Mouse (Mus musculus) stomach, embryonic 15.5 days (tissue): ENCODE measurements around the gene Mettl26. TPM values are rescaled to one million over a fixed set of nuclear protein-coding genes. Genes with fewer than 3 reads are reported as not detected.
A peak's percentile ranks its signal among the peaks of the same experiment; 100 is the strongest.

Source experiments
- ATAC-seq: fragments of 200-750 bp; cut with Nextera tagmentation; 2 replicates; pipeline ENCODE4 v1.8.0; 2017; ENCODE audit warnings: low read depth, moderate number of reproducible peaks, moderate TSS enrichment; ENCODE audit not compliant: insufficient read depth, low FRiP score
- H3K27ac ChIP-seq: fragments of 300-500 bp; sonication (generic); 2 replicates; pipeline ENCODE4 v1.5.1; 2015; ENCODE audit warnings: mild to moderate bottlenecking, inconsistent platforms
- H3K27me3 ChIP-seq: fragments of 300-500 bp; sonication (generic); replicated peaks from 2 replicates; pipeline ENCODE4 v1.6.1; 2015; ENCODE audit warnings: inconsistent platforms
- H3K36me3 ChIP-seq: fragments of 300-500 bp; sonication (generic); 2 replicates; pipeline ENCODE4 v1.6.1; 2015; ENCODE audit warnings: inconsistent platforms
- H3K4me1 ChIP-seq: fragments of 300-500 bp; sonication (generic); 2 replicates; pipeline ENCODE4 v1.6.1; 2015; ENCODE audit warnings: inconsistent platforms
- H3K4me2 ChIP-seq: fragments of 300-500 bp; sonication (generic); 2 replicates; pipeline ENCODE4 v1.6.1; 2015; ENCODE audit warnings: mild to moderate bottlenecking, inconsistent platforms
- H3K4me3 ChIP-seq: fragments of 300-500 bp; sonication (generic); replicated peaks from 2 replicates; pipeline ENCODE4 v1.5.1; 2015; ENCODE audit warnings: inconsistent platforms
- H3K9ac ChIP-seq: fragments of 300-500 bp; sonication (generic); 2 replicates; pipeline ENCODE4 v1.6.1; 2015; ENCODE audit warnings: inconsistent platforms
- H3K9me3 ChIP-seq: fragments of 300-500 bp; sonication (generic); 2 replicates; pipeline ENCODE4 v1.6.1; 2016; ENCODE audit warnings: inconsistent platforms
- WGBS: fragments of 180-500 bp; shearing (Covaris S2); methylation state at CpG from one replicate; pipeline ENCODE4 v1.1.7; 2015; 5-methylcytosine and 5-hydroxymethylcytosine counted together
- polyA plus RNA-seq: library from polyadenylated mRNA; unstranded; fragments of >200 nt; fragmentation: Nextera tagmentation; extraction: Ambion mirVana; gene quantifications from 2 replicates; pipeline ENCODE4 v1.2.1, GENCODE M21; 2015

Gene Mettl26
- polyA plus RNA-seq, 1 experiment from 2014 or later = 68.3 TPM

- no peak overlapping the region for H3K27ac ChIP-seq
- 82% methylated on average over 14 of the region's 14 CpGs for WGBS
- H3K27me3 ChIP-seq = no peaks in the 10 kb centered on the region
- no peak overlapping the region for H3K4me3 ChIP-seq
- H3K36me3 ChIP-seq = peaks cover 37% of the 10 kb centered on the region
- H3K4me2 ChIP-seq = no peak overlapping the region
- H3K9me3 ChIP-seq = no peaks in the 10 kb centered on the region
- peaks cover 45% of the 10 kb centered on the region for H3K4me1 ChIP-seq
- no peak overlapping the region for H3K9ac ChIP-seq
- no peak for ATAC-seq
Measured at GRCm38 (mm10) chr17:25839455-25840235, 35.2 kb upstream of the Mettl26 start.

- peaks cover 41% of the 10 kb centered on the region for H3K4me1 ChIP-seq
- 94% methylated on average over 6 of the region's 6 CpGs for WGBS
- no peak overlapping the region for H3K9ac ChIP-seq
- no peaks in the 10 kb centered on the region for H3K27me3 ChIP-seq
- H3K4me2 ChIP-seq = no peak overlapping the region
- H3K27ac ChIP-seq = no peak overlapping the region
- no peak overlapping the region for H3K4me3 ChIP-seq
- H3K9me3 ChIP-seq = no peaks in the 10 kb centered on the region
- H3K36me3 ChIP-seq = peaks cover 39% of the 10 kb centered on the region
- no peak for ATAC-seq
Measured at GRCm38 (mm10) chr17:25840519-25840918, 34.4 kb upstream of the Mettl26 start.

- no peaks in the 10 kb centered on the region for H3K9me3 ChIP-seq
- H3K4me1 ChIP-seq = peaks cover 33% of the 10 kb centered on the region
- no peak within 1 kb of the TSS for H3K27ac ChIP-seq
- 93% methylated on average over 22 of the region's 22 CpGs for WGBS
- H3K27me3 ChIP-seq = no peaks in the 10 kb centered on the region
- H3K9ac ChIP-seq = no peak within 1 kb of the TSS
- H3K4me2 ChIP-seq = no peak within 1 kb of the TSS
- peaks cover 41% of the 10 kb centered on the region for H3K36me3 ChIP-seq
- H3K4me3 ChIP-seq = no peak within 1 kb of the TSS
- no peak for ATAC-seq
Measured at GRCm38 (mm10) chr17:25841117-25841880, 33.6 kb upstream of the Mettl26 start, which contains the start of gene Gm20683. Gene Gm20683, minus strand, starts transcription at chr17:25841763.

- Histone ChIP-seq H3K4me1 (peaks cover 21% of the 10 kb centered on the region), H3K27me3 (no peaks in the 10 kb centered on the region), H3K4me2 (no peak overlapping the region), H3K9me3 (no peaks in the 10 kb centered on the region), H3K36me3 (peaks cover 41% of the 10 kb centered on the region), H3K27ac (no peak overlapping the region), H3K9ac (no peak overlapping the region), H3K4me3 (no peak overlapping the region)
- 86% methylated on average over 3 of the region's 3 CpGs for WGBS
- ATAC-seq = no peak
Measured at GRCm38 (mm10) chr17:25842509-25842908, 32.4 kb upstream of the Mettl26 start.

GRCm38 (mm10) chr17:25843122-25843521 lies 31.8 kb upstream of the Mettl26 start:
- Histone ChIP-seq H3K27ac (no peak overlapping the region), H3K36me3 (peaks cover 42% of the 10 kb centered on the region), H3K27me3 (no peaks in the 10 kb centered on the region), H3K9me3 (no peaks in the 10 kb centered on the region), H3K4me2 (peak overlapping the region; percentile 88), H3K4me1 (peaks cover 18% of the 10 kb centered on the region), H3K4me3 (peak overlapping the region; percentile 87), H3K9ac (0 out of 2 replicates have a peak overlapping the region, but pooled peaks have one; percentile 88)
- WGBS = 90% methylated on average over 4 of the region's 4 CpGs
- ATAC-seq = no peak

- peak overlapping the region; percentile 88 for H3K4me2 ChIP-seq
- H3K36me3 ChIP-seq = peaks cover 45% of the 10 kb centered on the region
- ATAC-seq = peak; percentile 3; the same call in 1 of the 2 replicates
- 2% methylated on average over 38 of the region's 38 CpGs for WGBS
- H3K9me3 ChIP-seq = no peaks in the 10 kb centered on the region
- H3K27me3 ChIP-seq = no peaks in the 10 kb centered on the region
- peak overlapping the region; percentile 86 for H3K27ac ChIP-seq
- H3K4me3 ChIP-seq = peak overlapping the region; percentile 87
- peak overlapping the region; percentile 88 for H3K9ac ChIP-seq
- H3K4me1 ChIP-seq = peaks cover 17% of the 10 kb centered on the region
Measured at GRCm38 (mm10) chr17:25843636-25844395, 31.1 kb upstream of the Mettl26 start.

GRCm38 (mm10) chr17:25844396-25844901 lies 30.4 kb upstream of the Mettl26 start, which contains the start of gene Rhot2:
Gene Rhot2, minus strand, starts transcription at chr17:25844851.
- H3K27ac ChIP-seq = peak within 1 kb of the TSS; percentile 86
- H3K9ac ChIP-seq = peak within 1 kb of the TSS; percentile 88
- no peaks in the 10 kb centered on the region for H3K27me3 ChIP-seq
- peaks cover 38% of the 10 kb centered on the region for H3K36me3 ChIP-seq
- peak; percentile 96 for ATAC-seq
- H3K9me3 ChIP-seq = no peaks in the 10 kb centered on the region
- peak within 1 kb of the TSS; percentile 88 for H3K4me2 ChIP-seq
- H3K4me3 ChIP-seq = peak within 1 kb of the TSS; percentile 87
- WGBS = 2% methylated on average over 21 of the region's 21 CpGs
- H3K4me1 ChIP-seq = peaks cover 15% of the 10 kb centered on the region

- Histone ChIP-seq H3K4me3 (peak overlapping the region; percentile 70; the same call in 1 of the 2 replicates), H3K36me3 (peaks cover under 1% of the 10 kb centered on the region; the same call in 1 of the 2 replicates), H3K9me3 (no peaks in the 10 kb centered on the region), H3K4me1 (peaks cover 14% of the 10 kb centered on the region), H3K9ac (peak overlapping the region; percentile 71; the same call in 1 of the 2 replicates), H3K4me2 (peak overlapping the region; percentile 92), H3K27ac (no peak overlapping the region), H3K27me3 (no peaks in the 10 kb centered on the region)
- 89% methylated on average over 6 of the region's 6 CpGs for WGBS
- ATAC-seq = no peak
Measured at GRCm38 (mm10) chr17:25860229-25860628, 14.6 kb upstream of the Mettl26 start.

- H3K27ac ChIP-seq = peak within 1 kb of the TSS; percentile 73
- peak within 1 kb of the TSS; percentile 71 for H3K9ac ChIP-seq
- H3K4me1 ChIP-seq = peaks cover 14% of the 10 kb centered on the region
- no peaks in the 10 kb centered on the region for H3K27me3 ChIP-seq
- peak; percentile 91 for ATAC-seq
- H3K4me3 ChIP-seq = peak within 1 kb of the TSS; percentile 70
- no peaks in the 10 kb centered on the region for H3K9me3 ChIP-seq
- WGBS = 3% methylated on average over 65 of the region's 65 CpGs
- peak within 1 kb of the TSS; percentile 92 for H3K4me2 ChIP-seq
- no peaks in the 10 kb centered on the region for H3K36me3 ChIP-seq
Measured at GRCm38 (mm10) chr17:25860832-25861703, 13.8 kb upstream of the Mettl26 start, which contains the start of gene Wdr90. Gene Wdr90, minus strand, starts transcription at chr17:25861501.

GRCm38 (mm10) chr17:25861704-25862612 lies 12.9 kb upstream of the Mettl26 start:
- H3K4me1 ChIP-seq = peaks cover 14% of the 10 kb centered on the region
- H3K27ac ChIP-seq = peak overlapping the region; percentile 73
- WGBS = 11% methylated on average over 6 of the region's 6 CpGs
- H3K9ac ChIP-seq = peak overlapping the region; percentile 68
- H3K4me2 ChIP-seq = peak overlapping the region; percentile 92
- 0 out of 2 replicates have a peak, but pooled peaks have one; percentile 5 for ATAC-seq
- H3K27me3 ChIP-seq = no peaks in the 10 kb centered on the region
- no peaks in the 10 kb centered on the region for H3K36me3 ChIP-seq
- H3K4me3 ChIP-seq = peak overlapping the region; percentile 70
- H3K9me3 ChIP-seq = no peaks in the 10 kb centered on the region
